Mouse (Mus musculus): ENCODE measurements around the gene Mfsd4b1.

- TF ChIP-seq POLR2A (IDR thresholded peaks at IDR 0.05; ENCODE audit: low read depth, low read length) (no peak), CTCF (IDR thresholded peaks at IDR 0.05; ENCODE audit: extremely low read depth, insufficient read length, insufficient replicate concordance, low read depth, low read length) (no peak)
Measured at GRCm38 (mm10) chr10:40061926-40062325, 36.9 kb upstream of the Mfsd4b1 start.
